Mouse (Mus musculus): ENCODE measurements around the gene Cdh13.

Gene Cdh13

GRCm38 (mm10) chr8:118582185-118582584 lies 298.7 kb downstream of the Cdh13 start:
- no peak for DNase-seq

- no peak for DNase-seq
These were observed 304.4 kb downstream of the Cdh13 start for GRCm38 (mm10) chr8:118587981-118588380.

- DNase-seq, result no peak
These were observed 313.3 kb downstream of the Cdh13 start for GRCm38 (mm10) chr8:118596816-118597215.

GRCm38 (mm10) chr8:118601376-118601775 lies 317.8 kb downstream of the Cdh13 start:
- no peak for DNase-seq

- DNase-seq, result peak; percentile 4
These were observed 318.5 kb downstream of the Cdh13 start for GRCm38 (mm10) chr8:118602074-118602473.

GRCm38 (mm10) chr8:118611551-118611950 lies 328.0 kb downstream of the Cdh13 start:
- no peak for DNase-seq

- no peak for DNase-seq
These were observed 334.7 kb downstream of the Cdh13 start for GRCm38 (mm10) chr8:118618195-118618594.

- no peak for DNase-seq
These were observed 342.9 kb downstream of the Cdh13 start for GRCm38 (mm10) chr8:118626425-118626824.

GRCm38 (mm10) chr8:118627737-118628136 lies 344.2 kb downstream of the Cdh13 start:
- no peak for DNase-seq

- no peak for DNase-seq
These were observed 345.2 kb downstream of the Cdh13 start for GRCm38 (mm10) chr8:118628702-118629101.

- DNase-seq, result no peak
These were observed 351.9 kb downstream of the Cdh13 start for GRCm38 (mm10) chr8:118635296-118636060.

- DNase-seq, result peak; percentile 12
These were observed 356.1 kb downstream of the Cdh13 start for GRCm38 (mm10) chr8:118639606-118640005.

- no peak for DNase-seq
These were observed 358.3 kb downstream of the Cdh13 start for GRCm38 (mm10) chr8:118641799-118642198.

- DNase-seq, result no peak
These were observed 365.4 kb downstream of the Cdh13 start for GRCm38 (mm10) chr8:118648801-118649537.

GRCm38 (mm10) chr8:118649981-118650380 lies 366.4 kb downstream of the Cdh13 start:
- DNase-seq, result no peak

GRCm38 (mm10) chr8:118662001-118662829 lies 378.7 kb downstream of the Cdh13 start:
- DNase-seq, result no peak

- no peak for DNase-seq
These were observed 381.5 kb downstream of the Cdh13 start for GRCm38 (mm10) chr8:118665081-118665480.

- DNase-seq, result no peak
These were observed 384.2 kb downstream of the Cdh13 start for GRCm38 (mm10) chr8:118667736-118668135.

GRCm38 (mm10) chr8:118676233-118676632 lies 392.7 kb downstream of the Cdh13 start:
- no peak for DNase-seq

GRCm38 (mm10) chr8:118679347-118679746 lies 395.8 kb downstream of the Cdh13 start:
- DNase-seq, result peak; percentile 2

GRCm38 (mm10) chr8:118683386-118683785 lies 399.9 kb downstream of the Cdh13 start:
- DNase-seq, result no peak

- no peak for DNase-seq
These were observed 402.3 kb downstream of the Cdh13 start for GRCm38 (mm10) chr8:118685863-118686262.

- DNase-seq, result no peak
These were observed 406.3 kb downstream of the Cdh13 start for GRCm38 (mm10) chr8:118689849-118690248.
